Mouse (Mus musculus): ENCODE measurements around the gene Cdkn3. TPM values are rescaled to one million over a fixed set of nuclear protein-coding genes. Genes with fewer than 3 reads are reported as not detected.
"Not testable (repeated sequence)": the region's sequence is repeated elsewhere in the genome, so short reads cannot be mapped to it uniquely, and the experiment has no call there.

The Cdkn3 gene
- polyA plus RNA-seq, 1 experiment from 2014 or later, result 47.3 TPM

- H3K27me3 ChIP-seq (replicated peaks), result no peaks in the 10 kb centered on the region
- 88% methylated on average over 8 of the region's 8 CpGs for WGBS
- H3K9me3 ChIP-seq, result no peaks in the 10 kb centered on the region
- H3K4me3 ChIP-seq, result no peak overlapping the region
- no peak overlapping the region for H3K4me2 ChIP-seq
- no peak overlapping the region for H3K9ac ChIP-seq
- H3K27ac ChIP-seq (replicated peaks), result no peak overlapping the region
- no peak for ATAC-seq (ENCODE audit: extremely low read depth, insufficient number of reproducible peaks, low FRiP score, low TSS enrichment)
- no peaks in the 10 kb centered on the region for H3K36me3 ChIP-seq
- no peaks in the 10 kb centered on the region for H3K4me1 ChIP-seq
These were observed 14.9 kb upstream of the Cdkn3 start for GRCm38 (mm10) chr14:46745413-46745812.

- H3K4me1 ChIP-seq; ATAC-seq (ENCODE audit: extremely low read depth, insufficient number of reproducible peaks, low FRiP score, low TSS enrichment); H3K4me2 ChIP-seq; H3K27me3 ChIP-seq (replicated peaks); H3K36me3 ChIP-seq; H3K9ac ChIP-seq; H3K4me3 ChIP-seq; H3K27ac ChIP-seq (replicated peaks); H3K9me3 ChIP-seq: not testable (repeated sequence)
- WGBS, result 62% methylated on average over 9 of the region's 10 CpGs
These were observed 6.0 kb upstream of the Cdkn3 start for GRCm38 (mm10) chr14:46754371-46754770.

GRCm38 (mm10) chr14:46755851-46756250, 4.5 kb upstream of the Cdkn3 start:
- 86% methylated on average over 8 of the region's 8 CpGs for WGBS
- Histone ChIP-seq H3K4me3 (no peak overlapping the region), H3K9ac (no peak overlapping the region), H3K27ac (replicated peaks) (no peak overlapping the region), H3K27me3 (replicated peaks) (no peaks in the 10 kb centered on the region), H3K9me3 (no peaks in the 10 kb centered on the region), H3K36me3 (no peaks in the 10 kb centered on the region), H3K4me2 (no peak overlapping the region), H3K4me1 (peaks cover 2% of the 10 kb centered on the region)
- no peak for ATAC-seq (ENCODE audit: extremely low read depth, insufficient number of reproducible peaks, low FRiP score, low TSS enrichment)

GRCm38 (mm10) chr14:46757736-46758135, 2.6 kb upstream of the Cdkn3 start:
- no peaks in the 10 kb centered on the region for H3K9me3 ChIP-seq
- H3K27ac ChIP-seq (replicated peaks), result no peak overlapping the region
- ATAC-seq (ENCODE audit: extremely low read depth, insufficient number of reproducible peaks, low FRiP score, low TSS enrichment), result no peak
- no peaks in the 10 kb centered on the region for H3K27me3 ChIP-seq (replicated peaks)
- H3K9ac ChIP-seq, result no peak overlapping the region
- no peak overlapping the region for H3K4me3 ChIP-seq
- H3K4me1 ChIP-seq, result peaks cover 15% of the 10 kb centered on the region
- H3K4me2 ChIP-seq, result no peak overlapping the region
- WGBS, result 58% methylated on average over 9 of the region's 9 CpGs
- H3K36me3 ChIP-seq, result no peaks in the 10 kb centered on the region

GRCm38 (mm10) chr14:46759970-46760354, 379 bp upstream of the Cdkn3 start:
- Histone ChIP-seq H3K36me3 (peaks cover 16% of the 10 kb centered on the region), H3K9me3 (no peaks in the 10 kb centered on the region), H3K9ac (no peak overlapping the region), H3K4me2 (peak overlapping the region; percentile 95), H3K4me1 (peaks cover 15% of the 10 kb centered on the region), H3K4me3 (peak overlapping the region; percentile 88), H3K27ac (replicated peaks) (no peak overlapping the region), H3K27me3 (replicated peaks) (no peaks in the 10 kb centered on the region)
- no peak for ATAC-seq (ENCODE audit: extremely low read depth, insufficient number of reproducible peaks, low FRiP score, low TSS enrichment)
- WGBS, result 3% methylated on average over 7 of the region's 7 CpGs

- no peak for ATAC-seq (ENCODE audit: extremely low read depth, insufficient number of reproducible peaks, low FRiP score, low TSS enrichment)
- H3K4me1 ChIP-seq, result peaks cover 15% of the 10 kb centered on the region
- peak overlapping the region; percentile 88 for H3K4me3 ChIP-seq
- H3K9ac ChIP-seq, result peak overlapping the region; percentile 87
- H3K27me3 ChIP-seq (replicated peaks), result no peaks in the 10 kb centered on the region
- H3K4me2 ChIP-seq, result peak overlapping the region; percentile 95
- 36% methylated on average over 6 of the region's 6 CpGs for WGBS
- no peak overlapping the region for H3K27ac ChIP-seq (replicated peaks)
- no peaks in the 10 kb centered on the region for H3K9me3 ChIP-seq
- peaks cover 22% of the 10 kb centered on the region for H3K36me3 ChIP-seq
These were observed 845 bp downstream of the Cdkn3 start for GRCm38 (mm10) chr14:46761186-46761585.

- no peaks in the 10 kb centered on the region for H3K27me3 ChIP-seq (replicated peaks)
- 82% methylated on average over 12 of the region's 12 CpGs for WGBS
- H3K4me2 ChIP-seq, result no peak overlapping the region
- no peak for ATAC-seq (ENCODE audit: extremely low read depth, insufficient number of reproducible peaks, low FRiP score, low TSS enrichment)
- H3K36me3 ChIP-seq, result peaks cover 76% of the 10 kb centered on the region
- no peak overlapping the region for H3K27ac ChIP-seq (replicated peaks)
- no peak overlapping the region for H3K9ac ChIP-seq
- no peaks in the 10 kb centered on the region for H3K9me3 ChIP-seq
- peaks cover under 1% of the 10 kb centered on the region for H3K4me1 ChIP-seq
- H3K4me3 ChIP-seq, result no peak overlapping the region
These were observed 6.8 kb downstream of the Cdkn3 start for GRCm38 (mm10) chr14:46767116-46767515.

GRCm38 (mm10) chr14:46770036-46770435, 9.7 kb downstream of the Cdkn3 start:
- no peaks in the 10 kb centered on the region for H3K9me3 ChIP-seq
- H3K4me3 ChIP-seq, result no peak overlapping the region
- no peaks in the 10 kb centered on the region for H3K4me1 ChIP-seq
- no peak for ATAC-seq (ENCODE audit: extremely low read depth, insufficient number of reproducible peaks, low FRiP score, low TSS enrichment)
- no peak overlapping the region for H3K4me2 ChIP-seq
- peaks cover 88% of the 10 kb centered on the region for H3K36me3 ChIP-seq
- no peak overlapping the region for H3K27ac ChIP-seq (replicated peaks)
- H3K27me3 ChIP-seq (replicated peaks), result no peaks in the 10 kb centered on the region
- WGBS, result 86% methylated on average over 6 of the region's 6 CpGs
- no peak overlapping the region for H3K9ac ChIP-seq

- Histone ChIP-seq H3K27ac (replicated peaks) (no peak overlapping the region), H3K27me3 (replicated peaks) (no peaks in the 10 kb centered on the region), H3K9ac (no peak overlapping the region), H3K4me1 (0 out of 2 replicates have a peak, but pooled peaks cover 4% of the 10 kb centered on the region), H3K4me2 (no peak overlapping the region), H3K36me3 (peaks cover 93% of the 10 kb centered on the region), H3K4me3 (no peak overlapping the region), H3K9me3 (peaks cover 8% of the 10 kb centered on the region)
- 92% methylated on average over 9 of the region's 9 CpGs for WGBS
- ATAC-seq (ENCODE audit: extremely low read depth, insufficient number of reproducible peaks, low FRiP score, low TSS enrichment), result no peak
These were observed 18.4 kb downstream of the Cdkn3 start for GRCm38 (mm10) chr14:46778756-46779155.

GRCm38 (mm10) chr14:46779217-46779616, 18.9 kb downstream of the Cdkn3 start:
- no peak for ATAC-seq (ENCODE audit: extremely low read depth, insufficient number of reproducible peaks, low FRiP score, low TSS enrichment)
- H3K4me2 ChIP-seq, result no peak overlapping the region
- peaks cover 8% of the 10 kb centered on the region for H3K9me3 ChIP-seq
- H3K4me3 ChIP-seq, result no peak overlapping the region
- H3K27ac ChIP-seq (replicated peaks), result no peak overlapping the region
- H3K27me3 ChIP-seq (replicated peaks), result no peaks in the 10 kb centered on the region
- H3K9ac ChIP-seq, result no peak overlapping the region
- H3K36me3 ChIP-seq, result peaks cover 94% of the 10 kb centered on the region
- WGBS, result 83% methylated on average over 7 of the region's 7 CpGs
- 0 out of 2 replicates have a peak, but pooled peaks cover 5% of the 10 kb centered on the region for H3K4me1 ChIP-seq

- Histone ChIP-seq H3K27ac (replicated peaks) (no peak overlapping the region), H3K4me3 (no peak overlapping the region), H3K36me3 (peaks cover 78% of the 10 kb centered on the region), H3K9ac (no peak overlapping the region), H3K4me1 (peaks cover 18% of the 10 kb centered on the region), H3K27me3 (replicated peaks) (no peaks in the 10 kb centered on the region), H3K4me2 (no peak overlapping the region), H3K9me3 (peaks cover 8% of the 10 kb centered on the region)
- ATAC-seq (ENCODE audit: extremely low read depth, insufficient number of reproducible peaks, low FRiP score, low TSS enrichment), result no peak
- 87% methylated on average over 7 of the region's 7 CpGs for WGBS
These were observed 20.7 kb downstream of the Cdkn3 start for GRCm38 (mm10) chr14:46781086-46781485.

- no peak overlapping the region for H3K4me2 ChIP-seq
- H3K9ac ChIP-seq, result no peak overlapping the region
- H3K27ac ChIP-seq (replicated peaks), result no peak overlapping the region
- no peak for ATAC-seq (ENCODE audit: extremely low read depth, insufficient number of reproducible peaks, low FRiP score, low TSS enrichment)
- peaks cover 8% of the 10 kb centered on the region for H3K9me3 ChIP-seq
- no peak overlapping the region for H3K4me3 ChIP-seq
- H3K4me1 ChIP-seq, result peaks cover 29% of the 10 kb centered on the region
- peaks cover 66% of the 10 kb centered on the region for H3K36me3 ChIP-seq
- H3K27me3 ChIP-seq (replicated peaks), result no peaks in the 10 kb centered on the region
- 78% methylated on average over 8 of the region's 8 CpGs for WGBS
These were observed 22.0 kb downstream of the Cdkn3 start for GRCm38 (mm10) chr14:46782187-46782828.
